Mouse (Mus musculus): ENCODE measurements around the gene Tnfrsf4.

- TF ChIP-seq POLR2A (IDR thresholded peaks at IDR 0.05; ENCODE audit: control insufficient read depth, extremely low read depth, insufficient read depth, low read length, poor library complexity) = no peak
- no peak for TF ChIP-seq CTCF (IDR thresholded peaks at IDR 0.05; ENCODE audit: borderline replicate concordance, control insufficient read depth, extremely low read depth, insufficient read depth, low read length, poor library complexity)
These were observed 20.0 kb upstream of the Tnfrsf4 start for GRCm38 (mm10) chr4:155993606-155994005.

Measured in thymus, adult 2 months (tissue).